Mouse (Mus musculus) T-helper 17 cell (primary cell): ENCODE measurements around the gene Adcy5.

Experiments
- in situ Hi-C, 2 experiments: fragments of 300-600 bp; cut with MboI, MseI; formaldehyde crosslinking; loops; 1 replicate in 1 of 2; 2 replicates in 1 of 2; pipeline ENCODE4 v1.15.1; 2025; ENCODE audit warnings: high pct_unique_total_duplicates in 2 of 2

The Adcy5 gene

GRCm38 (mm10) chr16:35201281-35201680, 46.6 kb downstream of the Adcy5 start:
- in situ Hi-C loops: no loop called here

DNA sequence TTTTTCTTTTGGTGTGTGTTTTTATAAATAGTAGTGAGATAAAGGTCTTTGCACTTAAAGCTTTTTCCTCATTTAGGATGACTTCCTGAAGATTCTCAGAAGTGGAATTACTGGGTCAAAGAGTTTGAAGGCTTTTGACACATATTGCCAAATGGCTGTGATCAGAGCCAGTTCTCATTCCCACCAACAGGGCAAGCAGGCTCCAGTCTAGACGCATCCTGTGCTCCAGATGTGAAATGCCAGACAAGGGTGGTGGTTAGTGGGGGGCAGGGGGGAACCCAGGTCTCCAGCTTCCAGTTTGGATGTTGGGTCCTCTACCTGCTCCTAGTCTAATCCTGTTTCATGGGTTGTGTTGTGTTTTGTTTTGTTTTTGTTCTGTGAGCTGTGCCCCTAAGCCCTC, 48.8 kb downstream of the Adcy5 start:
- in situ Hi-C loops: no loop called here

DNA sequence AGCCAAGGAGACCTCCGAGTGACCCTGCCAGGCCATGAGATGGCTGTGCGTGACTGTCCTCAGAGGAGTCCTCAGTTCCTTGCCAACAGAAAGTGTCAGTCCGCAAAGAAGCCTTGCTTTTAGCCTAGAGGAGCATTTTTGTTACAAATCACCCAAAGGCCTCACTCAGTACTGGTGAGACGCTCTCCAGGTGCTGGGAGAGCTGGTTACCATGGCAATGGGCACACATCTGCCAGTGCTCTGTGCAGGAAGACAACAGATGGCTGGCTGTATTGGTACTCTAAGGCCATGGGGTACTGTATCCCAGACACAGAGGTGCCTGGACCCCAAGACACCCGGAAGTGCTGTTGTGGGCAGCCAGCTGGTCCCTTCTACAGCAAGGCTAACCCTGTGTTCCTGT, 51.0 kb downstream of the Adcy5 start:
- in situ Hi-C loops: no loop called here

DNA sequence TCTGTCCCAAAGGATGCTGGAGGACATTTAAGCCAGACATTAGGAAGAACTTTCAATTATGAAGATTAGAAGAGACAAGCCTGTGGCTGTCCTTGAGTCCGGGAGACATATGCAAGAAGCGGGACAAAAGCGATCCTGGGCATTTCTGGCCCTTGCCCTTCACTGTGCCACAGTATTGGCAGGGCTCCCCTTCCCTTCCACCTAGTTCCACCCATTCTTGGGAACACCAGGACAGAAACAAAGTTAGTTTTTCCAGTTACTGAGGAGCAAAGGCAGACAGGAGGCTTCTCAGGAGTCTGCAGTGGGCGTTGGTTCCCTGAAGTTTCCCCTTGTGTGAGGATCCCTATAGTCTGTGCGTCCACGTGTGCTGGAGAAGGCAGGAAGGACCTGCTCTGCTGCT, 51.7 kb downstream of the Adcy5 start:
- in situ Hi-C loops: no loop called here

DNA sequence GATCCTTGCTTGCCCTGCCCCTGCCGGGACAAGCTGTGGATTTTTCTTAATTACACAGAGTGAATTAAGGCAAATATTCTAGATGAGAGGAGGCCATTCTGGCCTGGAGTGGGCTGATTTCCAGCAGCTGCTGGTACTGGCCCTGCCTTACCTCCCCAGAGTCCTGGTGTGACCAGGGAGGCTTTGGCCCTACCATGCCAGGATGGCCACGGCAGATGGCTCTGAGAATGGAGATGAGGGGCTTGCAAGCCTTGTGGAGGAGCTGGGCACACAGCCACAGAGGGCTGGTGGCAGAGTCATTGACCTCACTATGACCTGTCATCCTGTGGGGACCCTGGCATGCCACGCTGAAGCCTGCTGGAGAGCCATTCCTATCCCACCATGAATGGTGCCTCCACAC, 54.1 kb downstream of the Adcy5 start:
- in situ Hi-C loops: no loop called here

DNA sequence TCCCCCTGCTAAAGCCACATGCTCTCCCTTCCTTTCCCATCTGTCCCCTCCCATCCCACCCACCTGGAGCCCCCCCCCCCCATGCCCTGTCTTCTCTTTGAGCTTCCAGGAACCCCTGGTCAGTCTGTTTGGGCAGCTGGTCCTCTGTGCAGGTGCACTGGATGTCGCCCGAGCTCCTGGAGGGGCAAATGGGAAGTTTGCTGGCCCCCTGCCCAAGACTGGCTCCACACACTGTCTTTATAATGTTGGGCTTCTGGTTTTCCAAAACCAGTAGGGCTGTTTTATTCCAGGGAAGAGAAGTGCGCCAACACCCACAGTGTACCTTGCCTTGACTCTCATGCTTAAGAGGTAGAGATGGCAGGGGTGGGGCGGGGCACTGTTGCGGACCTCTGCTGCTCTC, 55.1 kb downstream of the Adcy5 start:
- in situ Hi-C loops: no loop called here

- in situ Hi-C loops: no loop called here
Observed at GRCm38 (mm10) chr16:35215047-35215446, 60.4 kb downstream of the Adcy5 start.

- in situ Hi-C loops: no loop called here
Observed at GRCm38 (mm10) chr16:35215498-35215897, 60.8 kb downstream of the Adcy5 start.

- in situ Hi-C loops: no loop called here
Observed at GRCm38 (mm10) chr16:35216826-35217491, 62.3 kb downstream of the Adcy5 start.

GRCm38 (mm10) chr16:35220412-35220811, 65.7 kb downstream of the Adcy5 start:
- in situ Hi-C loops: no loop called here

DNA sequence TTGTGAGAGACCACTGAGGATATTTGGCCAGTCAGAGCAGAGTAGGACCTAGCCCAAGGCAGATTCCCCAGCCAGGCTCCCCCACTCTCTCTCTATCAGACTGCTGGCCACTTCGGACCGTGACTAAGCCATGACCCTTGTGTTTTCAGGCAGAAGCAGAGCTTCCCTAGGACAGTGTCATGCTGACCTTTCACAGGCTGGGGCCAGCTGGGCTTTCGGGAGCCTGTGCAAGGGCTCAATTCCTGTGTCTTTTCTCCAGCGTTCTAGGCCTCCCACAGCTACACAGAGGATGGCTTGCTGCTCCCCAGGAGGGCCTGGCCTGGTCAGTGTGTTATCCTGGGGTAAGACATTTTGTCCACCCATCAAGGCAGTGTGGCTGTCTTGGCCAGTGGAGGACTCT, 66.9 kb downstream of the Adcy5 start:
- in situ Hi-C loops: no loop called here

- in situ Hi-C loops: no loop called here
Observed at GRCm38 (mm10) chr16:35223930-35224329, 69.3 kb downstream of the Adcy5 start.

GRCm38 (mm10) chr16:35224716-35225115, 70.0 kb downstream of the Adcy5 start:
- in situ Hi-C loops: no loop called here

DNA sequence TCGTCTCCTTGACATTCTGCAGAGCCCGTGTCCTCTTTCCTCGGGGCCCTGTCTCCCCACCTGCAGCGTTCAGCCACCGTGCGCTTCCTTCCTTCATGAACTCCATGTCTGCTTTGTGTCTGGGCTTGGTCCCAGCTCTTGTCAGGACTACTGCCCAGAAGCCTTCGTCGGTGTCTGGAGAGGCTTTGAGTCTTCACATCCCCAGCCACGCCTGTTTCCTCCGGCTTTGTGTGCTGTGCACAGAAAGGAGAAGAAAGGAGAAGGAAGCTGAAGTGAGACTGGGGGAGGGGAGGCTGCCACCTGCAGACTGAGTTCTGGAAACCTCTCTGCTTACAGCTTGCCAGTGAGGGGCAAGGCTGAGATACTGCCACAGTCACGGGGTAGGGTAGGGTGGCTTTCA, 74.9 kb downstream of the Adcy5 start:
- in situ Hi-C loops: no loop called here

- in situ Hi-C loops: no loop called here
Observed at GRCm38 (mm10) chr16:35232153-35232750, 77.6 kb downstream of the Adcy5 start.

DNA sequence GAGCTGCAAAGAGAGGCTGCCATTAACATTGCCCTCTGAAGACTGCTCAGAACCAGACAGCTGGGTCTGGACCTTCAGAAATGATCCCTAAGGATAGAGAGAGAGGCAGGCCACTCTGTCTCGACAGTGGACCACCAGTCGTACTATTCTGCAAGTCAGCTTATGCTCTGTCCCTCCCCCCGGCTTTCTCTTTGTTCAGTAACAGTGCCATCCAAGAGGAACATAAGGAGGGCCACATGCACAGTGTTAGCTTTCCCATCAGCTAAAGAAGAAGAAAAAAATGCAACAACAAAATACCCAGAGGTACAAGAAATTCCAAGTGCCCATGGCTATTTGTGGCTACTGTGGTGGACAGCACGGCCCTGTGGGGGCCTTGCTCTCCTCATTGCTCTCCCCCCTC, 78.7 kb downstream of the Adcy5 start:
- in situ Hi-C loops: no loop called here

- in situ Hi-C loops: no loop called here
Observed at GRCm38 (mm10) chr16:35237091-35237490, 82.4 kb downstream of the Adcy5 start.

DNA sequence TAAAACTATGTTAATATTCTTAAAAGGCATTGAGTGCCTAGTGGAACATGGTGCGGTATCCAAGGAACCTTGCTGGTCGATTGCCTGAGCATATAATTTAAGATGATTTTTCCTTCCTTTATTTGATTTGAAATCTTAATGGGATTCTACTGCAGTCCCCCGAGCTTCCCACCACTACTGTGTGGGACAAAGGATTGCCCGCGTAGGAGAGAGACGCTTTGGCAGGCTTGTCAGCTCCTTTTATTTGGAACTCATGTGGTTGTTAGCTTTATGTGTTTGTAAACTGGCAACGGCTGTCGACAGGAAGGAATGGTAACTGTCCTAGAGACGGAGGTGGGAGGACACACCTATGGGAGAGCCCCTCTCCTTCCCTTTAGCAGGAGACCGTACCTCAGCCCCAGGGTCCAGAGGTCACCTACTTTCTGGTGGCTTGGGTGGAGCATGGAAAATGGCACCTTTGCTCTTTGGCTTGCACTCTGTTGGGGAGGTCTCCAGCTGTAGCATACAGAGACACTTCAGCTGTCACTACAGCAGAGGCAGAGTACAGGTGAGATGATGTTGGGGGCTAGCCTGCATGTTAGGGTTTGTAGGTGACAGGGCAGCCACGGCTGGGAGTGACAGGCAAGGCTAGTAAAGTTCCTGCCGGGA, 84.8 kb downstream of the Adcy5 start:
- in situ Hi-C loops: no loop called here

- in situ Hi-C loops: no loop called here
Observed at GRCm38 (mm10) chr16:35239966-35240730, 85.5 kb downstream of the Adcy5 start.

DNA sequence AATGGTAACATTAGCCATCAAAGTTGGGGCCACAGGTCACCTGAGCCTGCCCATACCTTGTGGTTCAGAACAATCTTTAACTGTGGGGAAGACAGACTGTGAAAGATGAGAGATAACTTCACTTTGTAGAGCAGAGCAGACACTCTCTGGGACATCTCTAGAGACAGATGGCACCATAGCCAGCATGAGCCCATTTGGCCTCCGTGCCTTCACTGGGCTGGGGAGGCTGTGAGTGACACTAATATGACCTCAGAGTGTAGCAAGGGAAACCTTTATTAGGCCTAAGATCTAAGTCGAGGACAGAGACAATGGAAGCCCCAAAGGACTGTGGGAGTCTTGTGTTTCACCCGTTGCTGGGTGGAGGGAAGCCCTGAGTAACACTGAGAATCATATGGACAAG, 92.7 kb downstream of the Adcy5 start:
- in situ Hi-C loops: no loop called here

DNA sequence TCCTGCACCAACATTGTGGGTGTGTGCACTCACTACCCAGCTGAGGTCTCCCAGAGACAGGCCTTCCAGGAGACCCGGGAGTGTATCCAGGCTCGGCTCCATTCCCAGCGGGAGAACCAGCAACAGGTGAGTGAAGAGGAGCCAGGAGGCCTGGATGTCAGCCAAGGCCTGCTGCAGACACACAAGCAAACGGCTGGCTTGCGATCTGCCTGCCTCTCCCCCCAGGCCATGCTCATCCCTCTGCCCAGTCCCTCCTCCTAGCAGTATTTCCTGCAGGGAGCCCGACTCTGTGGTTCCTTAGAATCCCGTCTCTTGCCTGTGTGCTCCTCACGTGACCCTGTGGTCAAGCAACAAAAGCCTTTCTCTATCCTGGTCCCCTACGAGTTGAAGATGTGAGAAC, 94.1 kb downstream of the Adcy5 start:
- in situ Hi-C loops: no loop called here

GRCm38 (mm10) chr16:35249763-35250162, 95.1 kb downstream of the Adcy5 start:
- in situ Hi-C loops: loop anchor here in 1 of 2 experiments (10.0 kb wide), 1 partner anchor 1365 kb away; no protein-coding TSS in a partner anchor
